Mouse (Mus musculus): ENCODE measurements around the gene Vps37b.

Gene Vps37b

GRCm38 (mm10) chr5:124045453-124046010 lies 13.5 kb upstream of the Vps37b start:
- DNase-seq: no peak

GRCm38 (mm10) chr5:124043999-124044398 lies 11.9 kb upstream of the Vps37b start:
- DNase-seq: no peak

GRCm38 (mm10) chr5:124043212-124043978 lies 11.3 kb upstream of the Vps37b start:
- DNase-seq: peak; percentile 93

GRCm38 (mm10) chr5:124041097-124041496 lies 9.0 kb upstream of the Vps37b start:
- DNase-seq: no peak

GRCm38 (mm10) chr5:124039602-124040001 lies 7.5 kb upstream of the Vps37b start:
- DNase-seq: no peak

- DNase-seq: no peak
These were observed 4.8 kb upstream of the Vps37b start for GRCm38 (mm10) chr5:124036836-124037235.

GRCm38 (mm10) chr5:124036341-124036740 lies 4.3 kb upstream of the Vps37b start:
- DNase-seq: no peak

- DNase-seq: no peak
These were observed 3.7 kb upstream of the Vps37b start for GRCm38 (mm10) chr5:124035806-124036205.

- no peak for DNase-seq
These were observed 3.3 kb upstream of the Vps37b start for GRCm38 (mm10) chr5:124035406-124035805.

GRCm38 (mm10) chr5:124034471-124034870 lies 2.4 kb upstream of the Vps37b start:
- no peak for DNase-seq

GRCm38 (mm10) chr5:124031068-124031955 lies 758 bp downstream of the Vps37b start:
- no peak for DNase-seq

GRCm38 (mm10) chr5:124030386-124031067 lies 1.5 kb downstream of the Vps37b start:
- no peak for DNase-seq

- DNase-seq: no peak
These were observed 2.6 kb downstream of the Vps37b start for GRCm38 (mm10) chr5:124029220-124030035.

GRCm38 (mm10) chr5:124028680-124029079 lies 3.4 kb downstream of the Vps37b start:
- no peak for DNase-seq

- no peak for DNase-seq
These were observed 4.2 kb downstream of the Vps37b start for GRCm38 (mm10) chr5:124027702-124028470.

- DNase-seq: no peak
These were observed 5.5 kb downstream of the Vps37b start for GRCm38 (mm10) chr5:124026568-124026967.

- DNase-seq: no peak
These were observed 6.3 kb downstream of the Vps37b start for GRCm38 (mm10) chr5:124025587-124026441.

- no peak for DNase-seq
These were observed 6.9 kb downstream of the Vps37b start for GRCm38 (mm10) chr5:124025146-124025545.

- no peak for DNase-seq
These were observed 7.4 kb downstream of the Vps37b start for GRCm38 (mm10) chr5:124024677-124025076.

- DNase-seq: no peak
These were observed 9.7 kb downstream of the Vps37b start for GRCm38 (mm10) chr5:124022365-124022764.
